Mouse (Mus musculus) inflammation-experienced regulatory T-cells, adult 6 months (primary cell): ENCODE measurements around the gene Gatad2a. TPM values are rescaled to one million over a fixed set of nuclear protein-coding genes. Genes with fewer than 3 reads are reported as not detected.

Experiments used
- ATAC-seq: one replicate; pipeline ENCODE4 v1.8.0; 2017
- polyA plus RNA-seq, 3 experiments: library from polyadenylated mRNA; unstranded; fragments of 100-300 nt; shearing (Covaris generic); gene quantifications; one replicate each; pipeline ENCODE4 v1.2.1; 2017

Gatad2a gene
- polyA plus RNA-seq, 3 experiments from 2014 or later = 20.1 to 29.0 (median 23.2) TPM

DNA sequence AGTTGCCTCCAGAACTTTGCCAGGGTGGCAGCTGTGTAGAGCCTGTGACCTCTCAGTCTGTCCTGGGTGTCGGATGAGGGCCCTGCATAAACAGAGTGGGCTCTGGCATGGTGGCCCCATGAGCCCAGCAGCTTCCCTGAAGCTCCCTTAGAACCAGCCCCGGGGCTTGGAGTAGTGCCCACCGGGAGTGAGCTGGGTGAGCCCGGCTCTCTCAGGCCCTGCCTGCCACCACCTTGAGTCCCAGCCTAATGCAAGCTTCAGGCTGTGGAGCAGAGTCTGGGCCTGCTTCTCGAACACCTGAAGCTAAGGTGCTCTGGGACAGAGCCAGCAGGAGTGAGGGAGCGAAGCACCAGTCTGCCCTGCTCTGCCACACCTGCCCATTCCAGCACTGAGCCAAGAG lies 125.3 kb downstream of the Gatad2a start:
- no peak for ATAC-seq

- no peak for ATAC-seq
These were observed 126.0 kb downstream of the Gatad2a start for GRCm38 (mm10) chr8:69870003-69870765.

- ATAC-seq = no peak
These were observed 128.4 kb downstream of the Gatad2a start for GRCm38 (mm10) chr8:69867696-69868326.

DNA sequence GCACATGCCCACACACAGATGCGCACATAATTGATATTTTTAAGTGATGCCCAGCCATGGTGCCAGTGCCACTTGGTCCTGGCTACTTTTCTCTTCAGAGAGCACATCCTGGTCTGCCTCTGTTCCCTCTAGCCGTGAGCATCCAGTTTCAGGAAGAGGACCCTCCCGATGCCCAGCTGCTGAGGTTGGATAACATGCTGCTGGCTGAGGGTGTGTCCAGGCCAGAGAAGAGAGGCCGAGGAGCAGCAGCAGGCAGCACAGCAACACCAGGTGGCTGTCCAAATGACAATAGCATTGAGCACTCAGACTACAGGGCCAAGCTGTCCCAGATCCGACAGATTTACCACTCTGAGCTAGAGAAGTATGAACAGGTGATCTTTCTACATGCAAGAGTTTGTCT lies 132.0 kb downstream of the Gatad2a start:
- no peak for ATAC-seq

GRCm38 (mm10) chr8:69863387-69864020 lies 132.7 kb downstream of the Gatad2a start:
- ATAC-seq = no peak

DNA sequence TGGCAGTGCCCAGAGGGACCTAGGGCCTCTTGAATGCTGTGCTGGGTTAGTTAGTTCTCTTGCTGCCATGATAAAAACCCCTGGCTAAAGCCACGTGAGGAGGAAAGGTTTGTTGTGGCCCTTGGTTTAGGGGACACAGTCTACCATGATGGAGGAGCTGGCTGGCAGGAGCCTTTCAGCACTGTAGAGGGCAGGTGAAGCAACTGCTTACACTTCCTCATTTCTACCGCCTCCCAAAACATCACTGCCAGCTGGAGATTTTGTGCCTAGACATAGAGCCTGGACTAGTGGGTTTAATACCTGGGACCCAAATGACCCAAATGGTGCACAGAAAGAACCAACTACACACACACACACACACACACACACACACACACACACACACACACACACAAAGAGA lies 134.9 kb downstream of the Gatad2a start:
- ATAC-seq = no peak

GRCm38 (mm10) chr8:69860807-69861206 lies 135.4 kb downstream of the Gatad2a start:
- no peak for ATAC-seq

Other genes starting within 250 kb of the Gatad2a start
- 1 to 10 TPM; 3.8 to 8.4 (median 7.1) TPM for gene Zfp963, start 246.4 kb downstream of the Gatad2a start, polyA plus RNA-seq
- 1 to 10 TPM in 2 of 3 experiments, under 1 TPM in 1; 0.96 to 2.6 (median 1.4) TPM for gene Gm20422, start 221.5 kb downstream of the Gatad2a start, polyA plus RNA-seq
- 10 to 100 TPM; 19.0 to 20.5 (median 20.0) TPM for gene Atp13a1, start 205.2 kb downstream of the Gatad2a start, polyA plus RNA-seq
- gene Zfp866, start 205.2 kb downstream of the Gatad2a start, polyA plus RNA-seq = 10 to 100 TPM; 14.0 to 22.5 (median 16.0) TPM
- 100 to 1,000 TPM in 1 of 3 experiments, 10 to 100 TPM in 2; 53.2 to 105 (median 79.3) TPM for gene Gmip, start 187.7 kb downstream of the Gatad2a start, polyA plus RNA-seq
- gene Lpar2, start 174.0 kb downstream of the Gatad2a start, polyA plus RNA-seq = under 1 TPM; 0.18 to 0.77 (median 0.51) TPM
- 10 to 100 TPM in 2 of 3 experiments, 1 to 10 TPM in 1; 7.5 to 20.8 (median 18.4) TPM for gene Pbx4, start 163.9 kb downstream of the Gatad2a start, polyA plus RNA-seq
- gene Cilp2, start 108.7 kb downstream of the Gatad2a start, polyA plus RNA-seq = not detected
- 1 to 10 TPM in 1 of 3 experiments, under 1 TPM in 1, not detected in 1; 0.35 to 1.2 TPM for gene Tssk6, start 94.2 kb downstream of the Gatad2a start, polyA plus RNA-seq
- 100 to 1,000 TPM; 194 to 284 (median 245) TPM for gene Ndufa13, start 93.8 kb downstream of the Gatad2a start, polyA plus RNA-seq
- gene Yjefn3, start 93.7 kb downstream of the Gatad2a start, polyA plus RNA-seq = 1 to 10 TPM in 1 of 3 experiments, under 1 TPM in 1, not detected in 1; 0.56 to 1.1 TPM
- gene Mau2, start 46.4 kb upstream of the Gatad2a start, polyA plus RNA-seq = 10 to 100 TPM; 35.3 to 56.2 (median 45.5) TPM
- gene Sugp1, start 46.4 kb upstream of the Gatad2a start, polyA plus RNA-seq = 10 to 100 TPM; 38.0 to 52.9 (median 52.6) TPM
- under 1 TPM in 2 of 3 experiments, not detected in 1; 0.59 to 0.94 TPM for gene Tm6sf2, start 76.5 kb upstream of the Gatad2a start, polyA plus RNA-seq
- not detected for gene Hapln4, start 87.1 kb upstream of the Gatad2a start, polyA plus RNA-seq
- gene Ncan, start 124.5 kb upstream of the Gatad2a start, polyA plus RNA-seq = not detected
- gene Nr2c2ap, start 134.9 kb upstream of the Gatad2a start, polyA plus RNA-seq = 10 to 100 TPM; 37.8 to 49.3 (median 40.1) TPM
- 10 to 100 TPM; 36.6 to 71.1 (median 66.0) TPM for gene Rfxank, start 142.8 kb upstream of the Gatad2a start, polyA plus RNA-seq
- gene Borcs8, start 143.1 kb upstream of the Gatad2a start, polyA plus RNA-seq = 10 to 100 TPM; 83.2 to 86.8 (median 86.6) TPM
- gene Mef2b, start 143.3 kb upstream of the Gatad2a start, polyA plus RNA-seq = 1 to 10 TPM in 1 of 3 experiments, under 1 TPM in 2; 0.29 to 2.2 (median 0.36) TPM
- gene Tmem161a, start 176.0 kb upstream of the Gatad2a start, polyA plus RNA-seq = 10 to 100 TPM; 20.8 to 30.3 (median 23.3) TPM
- gene Slc25a42, start 215.9 kb upstream of the Gatad2a start, polyA plus RNA-seq = 10 to 100 TPM in 2 of 3 experiments, 1 to 10 TPM in 1; 5.1 to 15.7 (median 11.2) TPM
- 10 to 100 TPM; 12.6 to 23.3 (median 20.8) TPM for gene Sugp2, start 237.8 kb upstream of the Gatad2a start, polyA plus RNA-seq
- 1 to 10 TPM; 6.0 to 9.0 (median 6.4) TPM for gene Armc6, start 238.1 kb upstream of the Gatad2a start, polyA plus RNA-seq